Mouse (Mus musculus) retina, adult 2 months (tissue): Measurements from ENCODE around the gene Calcoco2.

Source experiments
- DNase-seq: peaks from one replicate; pipeline ENCODE4 v3.0.0-alpha.2; 2012; ENCODE audit warnings: low read depth, low spot score

Calcoco2 gene

GRCm38 (mm10) chr11:96080736-96081135, 31.0 kb downstream of the Calcoco2 start:
- DNase-seq: no peak

- DNase-seq: no peak
Measured at GRCm38 (mm10) chr11:96076221-96077105, 35.3 kb downstream of the Calcoco2 start.

- DNase-seq: peak; percentile 100
Measured at GRCm38 (mm10) chr11:96075509-96076220, 36.1 kb downstream of the Calcoco2 start, which contains the start of gene Atp5g1. Gene Atp5g1 (minus strand): TSS chr11:96075670.

GRCm38 (mm10) chr11:96075177-96075508, 36.6 kb downstream of the Calcoco2 start:
- no peak for DNase-seq

- no peak for DNase-seq
Measured at GRCm38 (mm10) chr11:96074351-96075176, 37.2 kb downstream of the Calcoco2 start.

- DNase-seq: no peak
Measured at GRCm38 (mm10) chr11:96073295-96073993, 38.3 kb downstream of the Calcoco2 start.

GRCm38 (mm10) chr11:96071013-96071412, 40.8 kb downstream of the Calcoco2 start:
- DNase-seq: no peak

GRCm38 (mm10) chr11:96070353-96070752, 41.4 kb downstream of the Calcoco2 start:
- DNase-seq: no peak

GRCm38 (mm10) chr11:96068231-96068630, 43.5 kb downstream of the Calcoco2 start:
- no peak for DNase-seq

GRCm38 (mm10) chr11:96065215-96065911, 46.4 kb downstream of the Calcoco2 start, which contains the start of gene Ube2z:
Gene Ube2z (minus strand): TSS chr11:96065388.
- peak; percentile 93 for DNase-seq

- no peak for DNase-seq
Measured at GRCm38 (mm10) chr11:96064521-96065214, 47.1 kb downstream of the Calcoco2 start.

GRCm38 (mm10) chr11:96058309-96058708, 53.5 kb downstream of the Calcoco2 start:
- no peak for DNase-seq

- DNase-seq: no peak
Measured at GRCm38 (mm10) chr11:96050854-96051253, 60.9 kb downstream of the Calcoco2 start.

GRCm38 (mm10) chr11:96049939-96050338, 61.8 kb downstream of the Calcoco2 start:
- DNase-seq: no peak
